Mouse (Mus musculus): ENCODE results near the gene Cd59a.

Gene Cd59a

DNA sequence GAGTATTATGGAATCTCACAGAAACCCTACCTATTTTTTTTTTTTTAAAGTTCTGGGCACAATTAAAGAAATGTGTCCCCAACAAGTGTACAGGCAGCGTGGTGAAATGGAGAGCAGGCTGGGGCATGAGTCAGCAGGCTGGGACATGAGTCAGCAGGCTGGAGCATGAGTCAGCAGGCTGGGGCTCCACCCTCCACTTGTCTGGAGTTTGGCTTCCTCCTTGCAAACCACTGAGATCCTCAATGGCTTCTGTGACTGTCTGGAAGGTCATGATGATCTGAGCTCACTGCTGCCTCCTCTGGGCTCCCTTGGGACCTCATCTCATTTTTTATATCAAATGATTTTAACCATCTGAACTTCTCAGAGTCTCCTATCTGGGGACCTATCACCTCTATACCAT, 50.4 kb downstream of the Cd59a start:
- DNase-seq = no peak

- no peak for DNase-seq
These were observed 52.4 kb downstream of the Cd59a start for GRCm38 (mm10) chr2:104147910-104148561.

DNA sequence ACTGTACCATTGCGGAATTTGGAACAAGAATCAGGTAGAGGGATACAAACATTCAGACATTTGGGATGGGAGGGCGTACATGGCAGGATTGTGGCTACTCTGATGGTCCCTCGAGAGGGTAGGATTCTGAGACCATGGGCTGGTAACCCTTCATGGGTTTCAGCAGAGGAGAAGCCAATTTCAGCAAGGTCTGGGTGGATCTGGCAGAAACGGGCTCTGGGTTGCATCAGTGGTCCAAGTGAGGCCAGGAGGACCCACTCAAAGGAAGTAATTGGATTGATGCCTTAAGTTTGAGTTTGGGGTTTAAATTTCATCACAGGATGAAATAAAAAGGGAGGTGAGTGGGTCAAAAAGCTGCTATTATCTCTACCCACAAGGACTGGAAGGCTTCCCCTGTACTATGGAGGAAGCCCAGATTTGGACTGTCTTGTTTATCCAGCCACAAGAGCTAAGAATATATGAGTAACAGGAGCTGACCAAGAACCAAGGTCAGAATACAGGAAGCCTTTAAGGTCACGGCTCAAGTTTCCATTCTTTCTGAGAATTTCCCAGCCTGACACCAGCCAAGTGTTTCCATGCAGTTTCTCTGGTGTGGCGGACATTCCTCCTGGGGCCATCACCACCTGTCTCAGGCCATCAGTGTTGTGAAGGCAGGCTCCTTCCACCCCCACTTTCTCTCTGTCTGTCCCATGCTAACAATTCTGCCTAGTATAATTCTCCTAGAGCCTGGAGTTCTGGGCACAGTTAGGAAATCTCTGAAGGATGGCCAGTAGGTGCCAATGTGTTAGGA, 55.2 kb downstream of the Cd59a start:
- no peak for DNase-seq

- no peak for DNase-seq
These were observed 57.7 kb downstream of the Cd59a start for GRCm38 (mm10) chr2:104153345-104153744.

GRCm38 (mm10) chr2:104153876-104154275, 58.3 kb downstream of the Cd59a start:
- DNase-seq = no peak

GRCm38 (mm10) chr2:104157831-104158230, 62.2 kb downstream of the Cd59a start:
- DNase-seq = no peak

- peak; percentile 16 for DNase-seq
These were observed 67.8 kb downstream of the Cd59a start for GRCm38 (mm10) chr2:104163418-104163817.

DNA sequence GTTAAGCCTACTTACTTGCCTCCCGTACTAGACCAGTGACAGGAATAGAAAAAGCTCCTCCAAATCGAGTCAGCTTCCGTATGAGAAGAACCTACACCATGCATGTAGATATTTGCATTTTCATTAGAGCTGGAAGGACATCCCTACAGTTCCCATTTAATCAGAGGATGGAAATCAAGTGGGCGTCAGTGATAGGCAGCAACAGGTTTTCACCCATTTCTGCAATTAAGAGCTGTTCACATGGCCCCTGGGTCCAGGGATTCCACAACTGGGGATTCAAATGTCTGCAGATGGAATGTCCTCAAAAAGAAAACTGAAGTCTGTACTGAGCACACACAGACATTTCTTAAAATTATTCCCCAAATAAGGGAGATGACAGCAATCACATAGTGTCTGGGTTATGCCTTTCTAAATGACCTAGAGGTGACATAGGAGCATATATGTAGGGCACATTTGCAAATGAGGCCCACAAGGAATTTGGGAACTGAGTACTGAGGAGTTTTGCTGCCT, 68.4 kb downstream of the Cd59a start:
- DNase-seq = no peak
